Mouse (Mus musculus) thymus, postnatal 25 days (tissue): ENCODE data around the gene Kcnj8.
"Not testable (repeated sequence)": the region's sequence is repeated elsewhere in the genome, so short reads cannot be mapped to it uniquely, and the experiment has no call there.

ENCODE experiments used
- DNase-seq: peaks from one replicate; pipeline ENCODE4 v3.0.0; 2022

Gene Kcnj8

DNA sequence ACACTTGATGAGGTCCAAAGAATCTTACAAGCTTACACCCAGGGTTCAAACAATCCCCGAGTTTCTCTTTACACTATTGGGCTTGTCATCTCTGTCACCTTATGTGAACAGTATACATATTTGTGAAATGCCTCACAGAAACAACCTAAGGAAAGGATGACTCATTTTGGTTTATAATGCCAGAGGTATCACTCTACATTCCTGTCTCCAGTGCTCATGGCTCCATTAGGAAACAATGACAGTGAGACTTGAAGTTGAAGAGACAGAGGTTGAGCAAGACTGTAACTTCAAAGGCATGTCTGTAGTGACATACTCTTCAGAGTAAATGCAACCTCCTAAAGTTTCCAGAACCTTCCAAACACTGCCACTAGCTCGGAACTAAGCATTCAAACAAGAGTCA, 23.0 kb downstream of the Kcnj8 start:
- no peak for DNase-seq

DNA sequence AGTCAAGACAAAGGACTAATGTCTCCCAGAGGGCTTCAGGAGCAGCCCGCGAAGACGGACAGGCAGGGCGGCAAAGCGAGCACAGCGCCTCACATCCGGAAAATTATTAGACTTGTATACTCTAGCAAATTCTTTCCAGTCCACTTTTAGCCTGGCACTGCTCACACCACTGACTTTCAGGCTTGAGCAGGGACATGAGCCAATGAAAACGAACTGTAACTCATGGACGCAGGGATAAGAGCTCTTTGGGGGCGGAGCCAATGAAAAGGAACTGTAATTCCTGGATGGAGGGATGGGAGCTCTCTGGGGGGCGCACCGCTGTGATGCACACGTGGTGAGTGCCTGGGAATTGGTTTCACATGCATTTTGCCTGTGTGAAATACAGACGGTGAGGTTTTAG, 26.3 kb downstream of the Kcnj8 start:
- DNase-seq = no peak

DNA sequence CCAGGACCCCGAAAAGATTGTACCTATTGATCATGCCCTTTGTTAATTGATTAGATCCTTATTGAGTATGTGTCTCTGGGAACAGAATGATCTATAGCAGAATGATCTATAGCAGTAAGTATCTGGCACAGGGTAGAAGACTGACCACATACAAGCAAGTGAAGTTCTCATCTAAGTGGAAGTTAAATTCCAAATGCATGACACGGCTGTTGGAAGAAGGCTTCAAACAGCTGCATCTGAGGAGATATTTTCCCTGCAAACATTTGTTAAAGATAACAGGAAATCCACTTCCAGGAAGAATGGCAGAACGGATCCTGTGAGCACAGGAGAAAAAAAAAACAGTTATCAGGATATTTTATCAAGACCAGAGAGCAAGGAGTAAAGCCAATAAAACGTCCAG, 27.8 kb downstream of the Kcnj8 start:
- DNase-seq = no peak

DNA sequence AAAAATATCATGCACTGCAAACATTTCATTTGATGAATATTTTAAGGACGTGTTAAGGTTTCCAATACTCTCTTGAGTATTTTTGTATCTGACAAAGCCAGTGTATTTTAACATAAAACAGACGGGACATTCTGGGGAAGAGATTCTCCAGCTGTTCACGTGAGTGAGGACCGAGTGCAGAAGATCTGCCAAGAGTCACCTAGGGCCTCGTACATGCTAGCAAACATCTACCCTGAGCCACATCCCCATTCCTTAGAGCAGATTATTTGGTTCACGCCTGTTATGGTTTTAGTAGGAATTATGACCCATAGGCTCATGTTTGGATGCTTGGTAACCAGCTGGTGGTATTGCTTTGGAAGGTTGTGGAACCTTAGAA, 28.6 kb downstream of the Kcnj8 start:
- no peak for DNase-seq

DNA sequence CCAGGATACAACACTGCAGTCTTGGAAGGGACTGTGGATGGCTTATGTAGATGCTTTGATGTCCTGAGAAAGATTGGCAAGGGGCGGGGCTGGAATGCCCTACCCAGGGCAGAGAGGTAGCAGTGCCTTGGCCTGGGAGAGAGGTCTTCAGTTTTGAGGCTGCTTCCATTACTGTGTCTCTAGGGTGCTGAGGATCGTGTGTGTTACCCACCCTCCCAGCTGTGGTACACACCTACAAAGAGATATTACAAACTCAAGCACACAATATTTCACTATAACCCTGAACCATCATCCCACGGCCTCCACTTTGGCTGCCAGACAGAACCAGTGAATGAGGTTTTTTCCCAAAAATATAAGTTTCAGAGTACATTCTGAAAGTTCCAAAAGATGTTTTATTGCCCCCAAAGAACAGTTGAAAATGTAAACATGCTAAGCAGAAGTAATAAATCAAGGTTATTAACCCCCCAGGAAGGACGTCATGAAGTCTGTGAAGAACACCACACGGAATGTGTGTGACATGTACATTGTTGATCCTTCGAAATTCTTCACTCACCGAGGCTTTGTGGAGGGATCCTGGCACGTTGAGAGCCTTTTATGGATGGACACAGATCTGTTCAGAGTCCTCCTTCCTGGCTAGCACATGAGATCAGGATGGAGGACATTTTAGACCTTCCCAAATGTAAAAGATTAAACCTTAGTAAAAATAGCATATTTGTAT, 29.2 kb downstream of the Kcnj8 start:
- DNase-seq = no peak

DNA sequence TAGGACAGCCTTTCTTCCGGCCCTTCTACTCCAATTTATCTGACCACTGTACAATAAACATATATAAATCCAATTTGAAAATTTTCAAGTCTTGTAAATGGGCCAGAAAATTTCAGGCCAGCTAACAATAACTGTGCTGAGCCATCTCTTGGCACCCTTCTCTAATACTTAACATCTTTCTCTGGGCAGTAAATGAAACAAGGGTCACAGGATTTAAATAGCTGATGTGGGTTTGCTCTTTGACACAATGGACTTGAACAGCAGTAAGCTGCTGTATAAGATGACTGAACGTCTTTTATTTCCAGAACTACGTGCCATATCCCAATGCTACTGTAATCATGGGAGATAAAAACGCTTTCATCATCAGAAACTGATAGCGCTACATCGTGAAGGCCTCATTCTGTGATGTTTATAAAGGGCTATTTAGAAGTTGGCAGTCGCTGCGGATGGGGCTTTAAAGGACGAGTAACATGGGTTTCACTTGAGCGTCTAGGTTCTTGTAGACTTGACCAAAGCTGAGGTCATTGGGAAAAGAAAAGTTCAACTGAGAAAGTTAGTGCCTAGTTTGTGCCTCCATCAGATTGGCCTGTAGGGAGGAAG, 30.8 kb downstream of the Kcnj8 start:
- no peak for DNase-seq

DNA sequence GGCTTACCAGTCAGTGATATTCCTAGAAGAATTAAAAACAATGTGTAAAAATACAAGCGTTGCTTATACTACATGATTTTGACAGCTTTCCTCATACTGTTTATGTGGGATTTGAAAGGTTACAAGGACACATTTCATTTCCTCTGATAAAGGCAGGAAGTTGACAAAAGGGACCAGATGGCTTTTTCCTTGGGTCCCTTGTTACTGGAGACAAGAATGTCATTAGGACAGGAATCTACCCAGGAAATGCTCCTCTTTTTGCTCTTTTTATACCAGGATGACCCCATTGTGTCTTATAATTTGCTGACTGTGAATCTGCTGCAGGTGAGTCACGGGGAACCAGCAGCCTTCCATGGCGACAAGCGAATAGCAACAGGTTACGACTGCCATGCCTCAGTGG, 31.3 kb downstream of the Kcnj8 start:
- no peak for DNase-seq

DNA sequence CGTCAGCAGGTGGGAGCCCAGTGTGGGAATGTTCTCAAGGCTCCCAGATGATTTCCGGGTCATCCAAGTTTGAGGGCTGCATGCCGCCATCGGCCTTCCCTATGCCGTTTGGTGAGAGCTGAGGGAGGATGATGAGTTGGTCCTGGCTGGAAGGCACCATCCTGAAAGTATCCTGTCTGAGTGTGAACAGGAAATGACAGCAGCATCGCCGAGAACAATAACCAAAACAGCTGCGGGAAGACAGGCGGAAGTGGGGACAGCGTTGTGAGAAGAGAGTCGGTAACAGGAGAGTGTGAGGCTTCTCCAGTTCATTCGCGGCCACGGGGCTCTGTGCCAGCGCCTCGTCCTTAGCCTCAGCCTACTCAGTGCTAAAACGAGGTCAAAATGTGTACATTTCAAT, 32.9 kb downstream of the Kcnj8 start:
- peak; percentile 70 for DNase-seq

DNA sequence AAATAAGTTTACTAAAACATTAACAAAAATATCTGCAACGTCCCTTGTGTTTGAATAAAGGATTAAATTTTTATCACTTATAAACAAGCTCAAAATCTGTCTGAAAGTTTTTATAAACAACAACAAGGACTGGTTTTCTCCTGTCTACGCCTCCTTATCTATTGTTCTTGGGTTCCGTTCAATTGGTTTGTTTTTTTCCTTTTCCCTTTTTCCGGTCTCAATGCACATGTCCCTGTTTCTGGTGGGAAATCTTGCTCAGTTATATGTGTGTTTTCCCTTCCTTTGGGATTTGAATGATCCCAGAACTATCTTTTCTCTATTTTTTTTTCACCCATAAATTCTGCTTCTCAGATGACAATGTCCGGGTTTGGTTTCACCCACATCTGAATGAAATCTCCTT, 38.0 kb downstream of the Kcnj8 start:
- DNase-seq = no peak

DNA sequence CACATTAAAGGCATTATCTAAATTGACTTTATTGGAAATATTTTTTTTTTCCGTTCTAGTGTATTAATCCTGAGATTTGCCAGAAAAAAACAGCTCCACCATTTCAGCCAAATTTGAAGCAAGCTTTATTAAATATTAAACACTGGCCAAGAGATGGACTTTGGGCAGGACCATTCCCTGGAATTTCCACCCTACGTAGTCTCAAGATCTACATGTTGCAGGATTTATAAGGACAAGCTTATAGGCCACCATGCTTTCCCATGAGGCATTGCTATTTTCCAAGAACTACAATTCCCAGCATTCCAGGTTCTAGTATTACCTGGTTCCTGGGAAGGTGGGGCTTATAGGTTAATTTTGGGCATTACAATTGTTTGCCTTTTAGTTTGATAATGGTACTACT, 38.7 kb downstream of the Kcnj8 start:
- no peak for DNase-seq

DNA sequence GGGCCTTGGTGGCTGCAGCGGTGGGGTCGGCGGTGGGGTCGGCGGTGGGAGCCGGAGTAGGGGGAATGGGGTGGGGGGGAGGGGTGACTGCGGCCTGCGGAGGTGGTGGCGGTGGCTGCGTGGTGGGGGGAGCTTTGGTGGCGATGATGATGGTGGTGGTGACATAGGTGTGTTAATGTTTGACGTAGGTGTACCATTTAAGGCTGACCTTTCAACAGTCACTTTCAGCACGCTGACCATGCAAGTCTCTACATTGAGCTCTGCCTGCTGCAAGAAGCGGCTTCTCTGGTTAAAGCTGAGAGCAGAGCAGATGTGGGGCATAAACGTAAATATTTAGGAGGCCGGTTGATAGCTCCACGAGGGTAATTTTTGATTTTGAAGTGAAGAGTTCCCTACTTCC, 39.3 kb downstream of the Kcnj8 start:
- no peak for DNase-seq

DNA sequence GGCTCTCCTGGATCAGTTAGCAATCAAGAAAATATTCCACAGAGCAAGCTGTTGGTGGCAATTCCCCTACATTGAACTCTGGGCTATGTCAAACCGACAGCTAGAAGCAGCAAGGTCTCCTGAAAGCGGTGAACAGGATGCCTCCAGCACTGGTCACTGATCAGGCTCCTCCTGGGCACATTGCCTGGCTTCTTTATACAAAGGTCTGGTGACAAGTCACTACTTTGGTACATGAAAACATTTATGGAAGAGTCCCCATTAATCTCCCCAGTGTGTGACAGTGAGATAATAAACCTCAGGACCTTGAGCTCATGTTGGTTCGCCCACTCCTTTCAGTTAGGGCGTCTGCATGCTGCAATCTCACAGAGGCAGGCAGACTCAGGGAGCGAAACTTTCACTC, 41.0 kb downstream of the Kcnj8 start:
- no peak for DNase-seq

DNA sequence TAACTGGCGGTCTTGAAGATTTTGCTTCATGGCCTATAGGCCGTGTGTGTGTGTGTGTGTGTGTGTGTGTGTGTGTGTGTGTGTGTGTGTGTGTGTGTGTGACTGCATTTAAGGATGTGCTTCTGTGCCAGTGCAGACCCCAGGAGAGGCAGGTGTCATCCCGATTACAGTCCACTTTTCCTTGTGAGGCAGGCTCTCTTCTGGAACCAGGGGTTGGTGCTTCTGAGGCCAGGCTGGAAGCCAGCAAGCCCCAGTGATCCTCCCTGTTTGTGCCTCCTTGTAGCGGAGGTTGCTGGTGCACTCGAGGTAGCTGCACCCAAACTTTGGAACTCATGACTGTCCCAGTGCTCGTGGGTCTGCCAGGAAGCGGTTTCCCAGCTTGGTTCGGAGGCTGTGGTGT, 41.7 kb downstream of the Kcnj8 start:
- DNase-seq = no peak

DNA sequence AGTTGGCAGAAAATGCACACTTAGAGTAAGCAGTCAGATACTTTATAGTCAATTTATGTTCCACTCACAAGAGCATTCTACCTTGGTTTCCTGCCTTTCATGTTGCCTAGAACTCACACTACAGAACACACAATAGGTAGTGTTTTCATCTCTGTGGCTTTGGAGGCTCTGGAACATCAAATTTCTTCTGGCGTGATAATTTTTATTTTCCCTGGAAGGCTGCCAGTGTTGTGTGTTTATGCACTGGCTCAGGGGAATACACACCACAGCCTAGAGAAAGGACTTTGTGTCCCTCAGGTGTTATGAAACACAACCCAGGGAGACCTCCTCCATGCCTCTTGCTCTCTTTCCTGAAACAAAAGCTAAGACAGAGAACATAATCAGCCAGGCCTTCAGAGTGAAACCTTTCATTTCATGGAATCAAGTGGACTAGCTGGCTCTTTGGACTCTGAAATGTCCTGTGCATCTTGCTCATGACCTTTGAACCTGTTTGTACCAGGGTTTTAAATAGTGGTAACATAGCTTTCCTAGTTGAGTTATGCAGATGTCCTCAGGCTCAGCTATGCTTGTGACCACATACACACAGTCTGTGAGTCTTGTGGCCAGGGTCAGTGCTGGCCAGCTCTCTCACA, 43.4 kb downstream of the Kcnj8 start:
- no peak for DNase-seq

DNA sequence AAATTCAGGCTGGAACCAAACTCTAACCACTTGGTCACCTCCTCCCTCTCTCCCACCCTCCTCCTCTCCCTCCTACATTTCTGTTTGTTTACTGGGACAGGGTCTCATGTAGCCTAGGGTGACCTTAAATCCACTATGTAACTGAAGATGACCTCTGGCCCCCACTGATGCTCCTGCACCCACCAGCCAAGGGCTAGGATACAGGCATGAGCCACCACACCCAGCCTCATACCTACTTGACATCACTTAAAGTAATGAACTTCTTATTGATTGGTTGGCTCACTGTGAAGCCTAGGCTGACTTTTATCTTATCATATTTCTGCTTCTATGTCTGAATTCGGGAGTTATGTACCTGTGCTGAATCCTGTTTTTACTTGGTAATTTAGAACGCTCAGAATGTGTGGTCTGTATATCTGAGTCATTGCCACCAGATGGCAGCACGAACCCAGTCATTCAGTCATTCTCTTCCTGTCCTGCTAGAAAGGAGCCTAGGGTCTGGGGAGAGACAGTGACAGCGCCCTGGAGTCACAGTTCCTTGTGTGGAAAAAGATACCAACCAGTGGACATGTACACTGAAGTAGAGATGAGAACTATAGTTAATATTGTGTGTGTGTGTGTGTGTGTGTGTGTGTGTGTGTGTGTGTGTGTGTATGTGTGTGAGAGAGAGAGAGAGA, 46.6 kb downstream of the Kcnj8 start:
- peak; percentile 80 for DNase-seq

DNA sequence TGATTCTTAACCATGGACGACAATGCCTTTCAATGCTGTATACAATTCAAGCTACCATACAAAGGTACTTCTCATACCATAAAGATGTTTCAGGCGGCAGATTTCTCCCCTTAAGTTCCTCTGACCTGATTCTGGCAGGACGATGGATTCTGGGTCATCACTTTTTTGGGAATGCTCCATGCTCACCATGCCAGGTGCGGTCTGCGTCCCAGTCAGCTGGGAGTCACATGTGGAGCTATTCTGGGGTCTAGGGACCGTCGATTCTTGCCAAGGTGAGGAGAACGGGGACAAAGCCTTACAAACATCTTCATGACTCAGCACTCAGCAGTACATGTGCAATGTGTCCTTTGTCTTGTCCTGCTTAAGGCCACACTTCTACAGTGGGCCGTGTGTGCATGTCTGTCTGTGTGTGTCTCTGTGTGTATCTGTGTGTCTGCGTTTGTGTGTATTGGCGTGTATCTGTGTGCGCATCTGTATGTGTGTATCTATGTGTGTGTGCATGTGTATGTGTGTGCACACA, 49.8 kb downstream of the Kcnj8 start:
- no peak for DNase-seq

DNA sequence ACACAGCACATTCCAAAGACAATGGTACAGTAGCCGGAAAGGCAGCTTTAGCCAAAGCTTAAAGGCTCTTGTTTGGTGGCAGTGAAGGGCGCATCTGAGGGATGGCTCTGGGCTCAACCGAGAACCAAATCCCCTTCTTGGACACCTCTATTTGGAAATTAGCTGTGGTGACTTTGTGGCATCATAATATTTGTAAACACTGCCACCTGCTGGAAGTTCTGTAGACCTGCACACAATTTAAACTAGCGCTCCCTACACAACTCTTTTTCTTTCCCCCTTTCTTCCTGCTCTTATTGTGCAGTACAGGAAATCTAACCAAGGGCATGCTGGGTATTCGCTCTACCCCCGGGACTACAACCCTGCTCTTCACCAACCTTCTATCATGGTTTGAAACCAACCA, 52.3 kb downstream of the Kcnj8 start:
- peak; percentile 36 for DNase-seq

DNA sequence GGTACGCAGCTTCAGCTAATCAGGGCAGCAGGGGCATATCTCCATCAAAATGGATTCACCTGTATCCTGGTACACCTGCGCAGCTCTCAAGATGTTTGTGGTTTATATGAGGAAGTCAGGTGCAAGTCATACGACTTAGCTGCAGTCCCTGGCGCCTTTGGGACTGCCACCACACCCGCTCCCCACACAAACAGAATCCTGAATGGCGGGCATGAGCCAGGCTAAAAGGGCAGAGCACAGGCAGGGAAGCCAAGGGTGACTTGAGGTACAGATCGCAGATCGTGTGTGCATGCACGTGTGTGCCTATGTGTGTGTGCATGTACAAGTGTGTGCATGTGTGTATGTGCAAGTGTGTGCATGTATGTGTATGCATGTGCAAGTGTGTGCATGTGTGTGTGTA, 56.0 kb downstream of the Kcnj8 start:
- DNase-seq = not testable (repeated sequence)

DNA sequence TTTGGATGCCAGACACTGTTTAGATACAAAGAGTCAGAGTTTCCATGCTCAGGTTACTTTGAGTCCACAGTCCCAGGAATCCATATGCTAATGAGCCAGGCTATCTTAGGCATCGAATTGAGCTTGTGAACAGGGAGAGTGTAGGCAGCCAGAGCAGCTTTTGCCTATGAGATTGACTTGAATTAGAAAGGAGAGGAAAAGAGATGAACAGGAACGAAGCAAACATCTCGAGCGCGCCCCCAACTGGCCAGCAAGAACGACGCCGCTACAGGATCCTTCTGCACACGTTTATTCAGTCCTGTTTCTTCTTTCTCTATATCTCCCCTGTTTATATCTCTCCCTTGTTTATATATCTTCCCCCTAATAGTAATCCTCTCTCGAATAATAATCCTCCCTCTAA, 56.5 kb downstream of the Kcnj8 start:
- DNase-seq = peak; percentile 72
